Mouse (Mus musculus): Measurements from ENCODE around the gene Zxdb.
"Not testable (repeated sequence)": the region's sequence is repeated elsewhere in the genome, so short reads cannot be mapped to it uniquely, and the experiment has no call there.

The Zxdb gene

GRCm38 (mm10) chrX:94724192-94724971 lies at the start of gene Zxdb:
Zxdb (plus strand) TSS chrX:94724569.
- DNase-seq (ENCODE audit: low spot score): not testable (repeated sequence)

GRCm38 (mm10) chrX:94674977-94675376 lies 49.4 kb upstream of the Zxdb start:
- DNase-seq (ENCODE audit: low spot score): peak; percentile 10

DNA sequence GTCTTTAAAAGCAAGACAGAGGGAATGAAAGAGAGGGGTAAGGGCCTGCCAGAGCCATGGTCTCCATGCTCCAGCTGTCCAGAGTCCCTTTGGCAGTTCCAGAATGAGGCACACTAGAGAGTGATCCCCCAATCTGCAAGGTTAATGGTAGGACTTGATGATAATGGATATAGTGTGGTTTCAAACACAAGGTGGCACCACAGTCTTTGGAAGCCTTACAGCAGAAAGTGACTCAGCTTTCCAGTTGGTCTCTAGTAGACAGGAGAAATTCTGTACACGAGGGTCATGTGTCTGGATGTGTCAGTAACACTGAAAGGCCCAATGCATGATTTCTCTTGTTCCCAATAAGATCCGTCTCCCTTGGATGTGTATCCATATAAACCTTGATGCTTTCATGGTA lies 42.8 kb upstream of the Zxdb start:
- not testable (repeated sequence) for DNase-seq (ENCODE audit: low spot score)

DNA sequence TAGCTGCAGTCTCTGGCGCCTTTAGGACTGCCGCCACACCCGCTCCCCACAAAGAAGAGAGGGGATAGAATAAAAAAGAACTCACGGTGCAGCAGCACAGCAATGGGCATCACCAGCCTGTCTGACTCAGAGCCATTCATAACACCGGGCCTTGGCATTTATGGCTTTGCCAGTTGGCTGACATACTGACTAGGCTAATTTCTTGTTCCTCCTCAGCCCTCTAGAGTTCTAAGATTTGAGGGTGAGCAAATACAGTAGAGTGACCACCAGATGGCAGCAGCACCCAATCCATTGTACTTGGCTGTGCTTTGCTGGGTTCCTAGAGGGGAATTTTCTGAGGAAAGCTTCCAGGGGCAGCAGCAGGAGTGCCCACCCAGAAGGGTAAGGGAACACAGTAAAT lies 34.8 kb upstream of the Zxdb start:
- not testable (repeated sequence) for DNase-seq (ENCODE audit: low spot score)

DNA sequence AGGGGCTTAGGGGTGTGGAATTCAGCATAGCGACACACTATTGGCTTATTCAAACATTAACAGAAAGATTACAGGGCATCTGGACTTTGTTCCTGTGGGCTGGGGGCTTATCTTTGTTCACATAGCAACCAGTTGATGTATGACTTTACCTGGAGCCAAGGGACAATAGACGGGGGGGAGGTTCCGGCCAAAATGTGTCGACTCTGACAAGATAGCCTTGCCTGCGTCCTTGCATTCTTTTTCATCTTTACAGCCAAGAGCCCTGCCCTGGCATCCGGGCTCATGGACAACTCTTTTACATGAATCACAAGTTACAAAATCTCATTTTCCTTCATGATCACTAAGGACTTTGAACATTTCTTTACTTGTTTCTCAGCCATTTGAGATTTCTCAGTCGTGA lies 17.7 kb upstream of the Zxdb start:
- DNase-seq (ENCODE audit: low spot score): peak; percentile 1

- DNase-seq (ENCODE audit: low spot score): not testable (repeated sequence)
These were observed 14.6 kb upstream of the Zxdb start for GRCm38 (mm10) chrX:94709752-94710151.

DNA sequence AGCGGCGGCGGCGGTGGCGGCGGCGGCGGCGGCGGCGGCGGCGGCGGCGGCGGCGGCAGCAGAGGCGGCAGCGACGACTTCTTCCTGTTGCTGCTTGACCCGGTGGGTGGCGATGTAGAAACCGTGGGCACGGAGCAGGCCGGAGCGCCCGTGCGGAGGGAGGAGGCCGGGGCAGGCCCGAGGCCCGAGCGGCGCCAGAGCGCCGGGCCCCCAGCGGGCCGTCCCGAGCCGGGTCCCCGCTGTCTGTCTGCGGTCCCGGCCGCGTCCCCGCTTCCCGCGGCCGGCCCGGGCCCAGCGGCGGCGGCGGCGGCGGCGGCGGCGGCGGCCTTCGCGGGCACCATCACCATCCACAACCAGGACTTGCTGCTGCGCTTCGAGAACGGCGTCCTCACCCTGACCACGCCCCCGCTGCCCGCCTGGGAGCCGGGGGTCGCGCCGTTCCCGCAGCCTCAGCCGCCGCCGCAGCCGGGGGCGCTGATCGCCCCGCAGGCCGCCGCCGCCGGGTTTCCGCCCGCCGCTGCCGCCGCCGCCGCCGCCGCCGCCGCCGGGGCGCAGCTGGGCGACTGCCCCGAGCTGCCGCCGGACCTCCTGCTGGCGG lies 702 bp downstream of the Zxdb start:
- not testable (repeated sequence) for DNase-seq (ENCODE audit: low spot score)

- not testable (repeated sequence) for DNase-seq (ENCODE audit: low spot score)
These were observed 1.3 kb downstream of the Zxdb start for GRCm38 (mm10) chrX:94725627-94726083.

DNA sequence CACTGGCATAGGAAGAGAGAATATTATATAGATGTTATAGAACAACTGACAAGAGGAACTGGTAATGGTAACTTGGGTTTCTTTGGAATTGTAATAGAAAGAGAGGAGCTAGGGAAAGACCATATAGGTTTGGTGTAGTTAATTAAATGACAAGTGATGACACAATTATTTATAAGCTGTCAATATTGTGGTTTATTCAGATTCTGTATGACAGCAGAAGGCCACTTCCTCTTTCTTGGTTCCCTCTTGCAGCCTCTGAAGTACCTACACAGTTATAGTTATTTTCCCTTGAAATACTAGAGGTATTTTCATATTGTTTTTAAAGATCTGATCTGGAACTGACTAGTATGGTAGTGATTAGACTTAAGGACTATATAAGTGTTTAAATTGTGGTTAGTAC lies 7.2 kb downstream of the Zxdb start:
- DNase-seq (ENCODE audit: low spot score): no peak

DNA sequence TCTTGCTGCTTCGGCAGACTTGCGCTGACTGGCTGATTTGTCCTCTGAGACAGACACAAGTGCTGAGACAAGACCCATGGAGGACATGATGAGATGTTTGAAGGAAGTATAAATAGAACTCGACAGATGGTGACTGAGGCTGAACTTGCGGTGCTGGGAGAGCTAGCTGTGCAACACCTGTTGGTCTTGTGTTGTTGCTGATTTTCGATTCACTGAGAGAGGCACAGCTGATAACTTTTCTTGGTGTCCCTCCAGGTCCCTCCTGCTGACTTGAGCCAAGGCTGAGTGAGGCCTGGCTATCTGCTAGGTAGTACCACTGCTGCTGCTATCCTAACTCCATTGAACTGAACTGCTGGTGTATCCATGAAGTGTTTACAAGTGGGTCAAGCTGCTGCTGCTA lies 29.4 kb downstream of the Zxdb start:
- no peak for DNase-seq (ENCODE audit: low spot score)

DNA sequence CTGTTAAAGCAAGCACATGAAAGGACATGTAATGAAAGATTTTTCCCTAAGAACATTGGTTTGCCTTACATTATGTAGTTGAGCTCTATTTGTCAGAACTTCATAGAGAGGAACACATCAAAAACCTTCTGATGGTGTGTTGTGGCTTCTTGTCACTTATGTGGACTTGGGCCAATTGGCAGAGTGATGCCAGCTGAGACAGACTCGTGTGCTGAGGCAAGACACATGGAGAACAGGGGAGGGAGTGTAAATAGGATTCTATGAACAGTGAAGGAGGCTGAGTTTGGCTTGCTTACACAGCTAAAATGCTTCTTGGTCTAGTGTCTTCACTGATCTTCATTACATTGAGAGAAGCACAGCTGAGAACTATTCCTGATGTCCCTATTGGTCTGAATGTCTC lies 35.6 kb downstream of the Zxdb start:
- DNase-seq (ENCODE audit: low spot score): no peak

- DNase-seq (ENCODE audit: low spot score): no peak
These were observed 49.5 kb downstream of the Zxdb start for GRCm38 (mm10) chrX:94773876-94774275.

Measured in yolk sac, embryonic 10.5 days (tissue).